Mouse (Mus musculus): ENCODE results near the gene Ccdc57.
A peak's percentile ranks its signal among the peaks of the same experiment; 100 is the strongest.
"Not testable (repeated sequence)": the region's sequence is repeated elsewhere in the genome, so short reads cannot be mapped to it uniquely, and the experiment has no call there.

The Ccdc57 gene

GRCm38 (mm10) chr11:120852083-120852935 lies 80.4 kb downstream of the Ccdc57 start:
- DNase-seq (ENCODE audit: low read depth, low spot score): no peak

- no peak for DNase-seq (ENCODE audit: low read depth, low spot score)
Measured at GRCm38 (mm10) chr11:120851582-120851981, 81.1 kb downstream of the Ccdc57 start.

GRCm38 (mm10) chr11:120851132-120851531 lies 81.5 kb downstream of the Ccdc57 start:
- DNase-seq (ENCODE audit: low read depth, low spot score): no peak

- no peak for DNase-seq (ENCODE audit: low read depth, low spot score)
Measured at GRCm38 (mm10) chr11:120850331-120851030, 82.2 kb downstream of the Ccdc57 start.

GRCm38 (mm10) chr11:120846725-120847475 lies 85.8 kb downstream of the Ccdc57 start:
- DNase-seq (ENCODE audit: low read depth, low spot score): no peak

GRCm38 (mm10) chr11:120844329-120844728 lies 88.3 kb downstream of the Ccdc57 start:
- no peak for DNase-seq (ENCODE audit: low read depth, low spot score)

- DNase-seq (ENCODE audit: low read depth, low spot score): no peak
Measured at GRCm38 (mm10) chr11:120833555-120834280, 99.0 kb downstream of the Ccdc57 start.

GRCm38 (mm10) chr11:120832962-120833361 lies 99.7 kb downstream of the Ccdc57 start:
- not testable (repeated sequence) for DNase-seq (ENCODE audit: low read depth, low spot score)

- DNase-seq (ENCODE audit: low read depth, low spot score): no peak
Measured at GRCm38 (mm10) chr11:120831659-120832440, 100.8 kb downstream of the Ccdc57 start.

- DNase-seq (ENCODE audit: low read depth, low spot score): no peak
Measured at GRCm38 (mm10) chr11:120830686-120831085, 102.0 kb downstream of the Ccdc57 start.

- DNase-seq (ENCODE audit: low read depth, low spot score): no peak
Measured at GRCm38 (mm10) chr11:120829757-120830532, 102.7 kb downstream of the Ccdc57 start.

GRCm38 (mm10) chr11:120828416-120828815 lies 104.3 kb downstream of the Ccdc57 start:
- DNase-seq (ENCODE audit: low read depth, low spot score): no peak

- no peak for DNase-seq (ENCODE audit: low read depth, low spot score)
Measured at GRCm38 (mm10) chr11:120826016-120826953, 106.4 kb downstream of the Ccdc57 start.

- DNase-seq (ENCODE audit: low read depth, low spot score): peak; percentile 8
Measured at GRCm38 (mm10) chr11:120825289-120825863, 107.3 kb downstream of the Ccdc57 start.

GRCm38 (mm10) chr11:120824787-120825288 lies 107.8 kb downstream of the Ccdc57 start:
- no peak for DNase-seq (ENCODE audit: low read depth, low spot score)

- peak; percentile 90 for DNase-seq (ENCODE audit: low read depth, low spot score)
Measured at GRCm38 (mm10) chr11:120823956-120824786, 108.5 kb downstream of the Ccdc57 start, which contains the start of gene Fasn. Gene Fasn, minus strand, starts transcription at chr11:120824547.

GRCm38 (mm10) chr11:120823551-120823947 lies 109.1 kb downstream of the Ccdc57 start:
- no peak for DNase-seq (ENCODE audit: low read depth, low spot score)
